Mouse (Mus musculus) limb, embryonic 14.5 days (tissue): ENCODE data around the gene Lrp6. TPM values are rescaled to one million over a fixed set of nuclear protein-coding genes. Genes with fewer than 3 reads are reported as not detected.

Experiments
- ATAC-seq: fragments of 200-750 bp; cut with Nextera tagmentation; 2 replicates; pipeline ENCODE4 v1.8.0; 2017; ENCODE audit warnings: low read depth, moderate number of reproducible peaks, moderate TSS enrichment; ENCODE audit not compliant: low FRiP score
- DNase-seq: peaks from one replicate; pipeline ENCODE4 v3.0.0-alpha.2; 2015; ENCODE audit warnings: low spot score
- H3K27ac ChIP-seq: fragments of 300-500 bp; sonication (generic); replicated peaks from 2 replicates; pipeline ENCODE4 v1.5.1; 2014; ENCODE audit warnings: low read depth, mild to moderate bottlenecking, low read length, moderate library complexity, mixed read lengths
- H3K27me3 ChIP-seq: fragments of 300-500 bp; sonication (generic); 2 replicates; pipeline ENCODE4 v1.6.1; 2014; ENCODE audit warnings: low read length, mixed read lengths; ENCODE audit not compliant: control insufficient read depth, insufficient read depth
- H3K36me3 ChIP-seq: fragments of 300-500 bp; sonication (generic); 2 replicates; pipeline ENCODE4 v1.6.1; 2014; ENCODE audit warnings: mild to moderate bottlenecking, low read length, moderate library complexity, mixed read lengths; ENCODE audit not compliant: control insufficient read depth, insufficient read depth
- H3K4me1 ChIP-seq: fragments of 300-500 bp; sonication (generic); 2 replicates; pipeline ENCODE4 v1.6.1; 2014; ENCODE audit warnings: antibody characterized with exemption, low read length, mixed read lengths; ENCODE audit not compliant: control insufficient read depth, insufficient read depth
- H3K4me2 ChIP-seq: fragments of 300-500 bp; sonication (generic); replicated peaks from 2 replicates; pipeline ENCODE4 v1.6.1; 2014; ENCODE audit warnings: low read depth, mild to moderate bottlenecking, low read length, moderate library complexity; ENCODE audit not compliant: severe bottlenecking
- H3K4me3 ChIP-seq: fragments of 300-500 bp; sonication (generic); replicated peaks from 2 replicates; pipeline ENCODE4 v1.5.1; 2014; ENCODE audit warnings: low read length
- H3K9ac ChIP-seq: fragments of 300-500 bp; sonication (generic); 2 replicates; pipeline ENCODE4 v1.6.1; 2014; ENCODE audit warnings: mild to moderate bottlenecking, low read depth, low read length, moderate library complexity; ENCODE audit not compliant: severe bottlenecking
- H3K9me3 ChIP-seq: fragments of 300-500 bp; sonication (generic); 2 replicates; pipeline ENCODE4 v1.6.1; 2016; ENCODE audit warnings: low read length; ENCODE audit not compliant: control insufficient read depth
- POLR2A ChIP-seq: fragments of 200-500 bp; IDR thresholded peaks from 2 replicates; pipeline ENCODE4 v1.8.0; 2012; ENCODE audit warnings: inconsistent platforms, mild to moderate bottlenecking, moderate library complexity, borderline replicate concordance; ENCODE audit not compliant: insufficient read depth, insufficient read length; ENCODE audit errors: extremely low read depth
- WGBS: fragments of 180-500 bp; shearing (Covaris S2); extraction: QIAGEN DNeasy Blood & Tissue Kit; methylation state at CpG from one replicate; pipeline ENCODE4 v1.1.7; 2014; 5-methylcytosine and 5-hydroxymethylcytosine counted together
- polyA plus RNA-seq, 2 experiments: library from polyadenylated mRNA; depleted of rRNA in 1 of 2; stranded (reverse) in 1 of 2; unstranded in 1 of 2; fragments of >200 nt; fragmentation: Nextera tagmentation in 1 of 2; extraction: Ambion mirVana in 1 of 2; gene quantifications; 2 replicates each; pipeline versions ENCODE4 v1.2.1 to v1.2.3; 2012 to 2014

The Lrp6 gene
- polyA plus RNA-seq, 2 experiments, result 39.5 to 42.7 TPM

DNA sequence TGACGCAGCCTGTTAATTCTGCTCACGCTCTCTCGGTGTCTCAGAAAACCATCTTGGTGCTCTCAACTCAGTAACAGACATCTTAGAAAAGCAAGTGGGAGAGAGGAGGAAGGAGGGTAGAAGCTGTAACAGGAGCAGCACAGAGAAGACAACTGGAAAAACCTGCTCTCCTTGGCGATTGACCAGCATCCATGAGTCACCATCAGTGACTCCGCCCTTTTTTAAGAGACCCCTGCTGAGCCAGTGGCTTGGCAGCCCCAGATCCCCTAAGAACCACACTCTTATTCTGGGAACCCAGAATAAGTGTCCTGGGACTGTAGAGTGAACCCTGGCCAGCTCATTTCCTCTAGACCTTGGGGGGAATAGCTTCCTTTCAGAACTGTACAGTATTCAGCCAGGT, 159.5 kb downstream of the Lrp6 start:
- Histone ChIP-seq H3K4me1 (peaks cover 6% of the 10 kb centered on the region), H3K36me3 (no peaks in the 10 kb centered on the region), H3K27me3 (no peaks in the 10 kb centered on the region), H3K4me2 (no peak overlapping the region), H3K4me3 (no peak overlapping the region), H3K9ac (no peak overlapping the region), H3K27ac (no peak overlapping the region), H3K9me3 (no peaks in the 10 kb centered on the region)
- TF ChIP-seq POLR2A, result no peak
- ATAC-seq, result peak; percentile 47; the same call in 1 of the 2 replicates
- peak; percentile 55 for DNase-seq
- WGBS, result 62% methylated on average over 5 of the region's 5 CpGs

DNA sequence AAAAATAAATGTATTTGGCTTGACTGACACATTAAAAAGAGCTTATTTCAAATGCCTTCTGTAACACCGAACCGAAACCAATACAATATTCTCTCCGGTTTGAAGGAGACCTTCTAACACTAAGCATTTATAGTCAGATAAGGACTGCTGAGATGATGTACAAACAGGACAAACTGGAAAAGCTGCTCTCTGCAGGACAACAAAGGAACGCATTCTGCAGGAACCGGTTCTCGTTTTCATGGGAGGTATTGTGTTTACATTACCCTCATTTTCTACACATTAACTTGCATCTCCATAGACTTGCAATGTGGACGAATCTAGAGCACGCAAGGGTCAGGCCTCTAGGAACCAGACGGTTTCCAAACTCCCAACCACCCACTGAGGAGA, 163.1 kb downstream of the Lrp6 start:
- no peaks in the 10 kb centered on the region for H3K27me3 ChIP-seq
- no peaks in the 10 kb centered on the region for H3K9me3 ChIP-seq
- TF ChIP-seq POLR2A, result no peak
- H3K4me2 ChIP-seq, result no peak overlapping the region
- H3K4me1 ChIP-seq, result peaks cover 6% of the 10 kb centered on the region
- H3K4me3 ChIP-seq, result no peak overlapping the region
- WGBS, result 86% methylated on average over 9 of the region's 9 CpGs
- H3K9ac ChIP-seq, result no peak overlapping the region
- DNase-seq (no peak), ATAC-seq (no peak)
- H3K36me3 ChIP-seq, result no peaks in the 10 kb centered on the region
- H3K27ac ChIP-seq, result no peak overlapping the region

DNA sequence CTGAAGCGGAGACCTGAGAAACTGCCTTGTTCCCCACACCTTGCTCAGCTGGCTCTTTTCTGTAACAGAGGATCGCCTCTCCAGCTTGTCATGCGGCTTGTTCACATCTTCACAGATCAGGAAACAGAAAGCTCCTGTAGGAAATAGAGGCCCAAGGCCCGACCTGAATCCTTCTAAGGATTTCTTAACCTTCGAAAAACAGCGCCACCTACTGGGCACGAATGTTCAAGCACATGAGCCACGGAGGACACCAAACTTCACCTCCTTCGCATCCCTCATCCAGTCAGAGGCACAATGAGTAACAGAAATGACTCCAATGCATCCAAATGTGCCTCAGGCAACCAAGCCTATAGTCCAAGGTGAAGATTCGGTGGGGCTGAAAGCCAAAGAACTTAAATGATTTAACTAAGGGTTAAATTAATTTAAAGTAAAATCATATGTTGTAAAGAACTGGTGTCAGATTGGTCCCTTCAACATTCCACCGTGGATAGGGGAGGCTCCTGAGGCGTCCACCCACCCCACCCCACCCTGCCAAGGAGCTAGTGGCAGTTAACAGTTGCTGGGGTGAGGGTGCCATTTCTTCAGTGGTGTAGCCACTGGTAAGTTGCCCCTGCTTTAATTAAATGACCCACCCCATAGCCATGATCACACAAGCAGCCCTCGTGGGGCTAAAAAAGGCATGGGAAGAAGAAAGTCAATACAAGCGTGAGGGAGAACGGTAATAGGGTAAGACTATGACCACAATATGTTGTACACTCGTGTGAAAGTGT, 163.7 kb downstream of the Lrp6 start:
- no peak overlapping the region for H3K4me3 ChIP-seq
- no peak overlapping the region for H3K9ac ChIP-seq
- no peak for TF ChIP-seq POLR2A
- no peak overlapping the region for H3K4me2 ChIP-seq
- no peaks in the 10 kb centered on the region for H3K27me3 ChIP-seq
- peaks cover 6% of the 10 kb centered on the region for H3K4me1 ChIP-seq
- WGBS, result 37% methylated on average over 16 of the region's 16 CpGs
- DNase-seq (peak; percentile 70), ATAC-seq (no peak)
- no peaks in the 10 kb centered on the region for H3K36me3 ChIP-seq
- no peaks in the 10 kb centered on the region for H3K9me3 ChIP-seq
- H3K27ac ChIP-seq, result no peak overlapping the region

Other genes with a start within 250 kb of the Lrp6 start
- 0.17 and 0.26 TPM in 2 replicates for gene Bcl2l14, start 170.6 kb downstream of the Lrp6 start, polyA plus RNA-seq (2012; rRNA removed)
- gene Bcl2l14, start 170.6 kb downstream of the Lrp6 start, polyA plus RNA-seq (2014; fragmentation: Nextera tagmentation; extraction: Ambion mirVana), result 0.99 and 1.4 TPM in 2 replicates
- gene Mansc1, start 65.5 kb upstream of the Lrp6 start, polyA plus RNA-seq (2012; rRNA removed), result 2.4 and 2.6 TPM in 2 replicates
- gene Mansc1, start 65.5 kb upstream of the Lrp6 start, polyA plus RNA-seq (2014; fragmentation: Nextera tagmentation; extraction: Ambion mirVana), result 2.2 and 2.3 TPM in 2 replicates
- gene Borcs5, start 72.5 kb upstream of the Lrp6 start, polyA plus RNA-seq (2012; rRNA removed), result 11.4 and 14.0 TPM in 2 replicates
- 18.0 and 20.5 TPM in 2 replicates for gene Borcs5, start 72.5 kb upstream of the Lrp6 start, polyA plus RNA-seq (2014; fragmentation: Nextera tagmentation; extraction: Ambion mirVana)
- gene Dusp16, start 225.7 kb upstream of the Lrp6 start, polyA plus RNA-seq (2012; rRNA removed), result 19.2 and 20.0 TPM in 2 replicates
- 24.6 and 26.2 TPM in 2 replicates for gene Dusp16, start 225.7 kb upstream of the Lrp6 start, polyA plus RNA-seq (2014; fragmentation: Nextera tagmentation; extraction: Ambion mirVana)